Mouse (Mus musculus) embryonic stem cell, embryonic (primary cell): Measurements from ENCODE around the gene Tax1bp3.

Source experiments
- CTCF ChIA-PET, 4 experiments: fragments of 300-600 bp in 2 of 4; fragments of 350-600 bp in 2 of 4; sonication (Branson Sonifier 250); formaldehyde crosslinking; loops; one replicate each; lab custom pipeline; 2022; ENCODE audit warnings: inconsistent platforms in 2 of 4; lab: Charles Lee
- POLR2A ChIA-PET, 4 experiments: fragments of 300-600 bp in 2 of 4; fragments of 350-600 bp in 2 of 4; sonication (Branson Sonifier 250); formaldehyde crosslinking; loops; one replicate each; lab custom pipeline; 2022; ENCODE audit warnings: antibody characterized with exemption in 4 of 4, inconsistent platforms in 1 of 4; lab: Charles Lee

Tax1bp3 gene

GRCm38 (mm10) chr11:73160811-73161200 lies 16.1 kb upstream of the Tax1bp3 start:
- ChIA-PET CTCF (interaction anchor here (0.6 to 2.2 kb wide), 13 partner anchors 8 to 1367 kb away, joined by 3 to 16 read pairs (median 4); partner anchors contain the start of genes Haspin (in 2 of the 4), Ctns (in 1 of the 4) and Shpk (in 1 of the 4)), POLR2A (interaction anchor here (0.6 to 2.4 kb wide), 35 partner anchors 8 to 248 kb away, joined by 3 to 25 read pairs (median 5); partner anchors contain the start of genes Haspin (in 3 of the 4), Ctns (in 2 of the 4), Emc6 (in 2 of the 4) and Shpk (in 2 of the 4))

DNA sequence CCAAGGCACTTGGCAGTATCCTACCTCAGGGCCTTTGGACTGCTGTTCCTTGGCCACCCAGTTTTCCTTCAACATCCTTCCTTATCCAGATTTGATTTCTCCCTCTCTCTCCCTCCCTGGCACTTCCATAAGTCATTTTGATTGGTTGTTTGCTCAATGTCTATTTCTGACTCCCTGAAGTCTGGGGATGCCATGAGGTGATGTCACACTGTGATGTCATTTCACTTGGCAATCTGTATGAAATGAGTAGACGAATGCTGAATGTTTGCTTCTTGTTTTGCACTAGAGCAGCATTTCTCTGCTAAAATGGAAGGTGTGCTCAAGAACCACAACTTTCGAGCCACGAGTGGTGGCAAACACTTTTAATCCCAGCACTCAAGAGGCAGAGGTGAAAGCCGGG lies 15.3 kb upstream of the Tax1bp3 start:
- CTCF ChIA-PET, result interaction anchor here in 3 of 4 experiments (1.5 to 2.2 kb wide), 5 partner anchors 7 to 24 kb away, joined by 6 to 16 read pairs (median 7); partner anchors contain the start of gene Haspin (in 2 of the 3)
- POLR2A ChIA-PET, result interaction anchor here (0.9 to 2.4 kb wide), 11 partner anchors 7 to 37 kb away, joined by 3 to 25 read pairs (median 8); partner anchors contain the start of genes Ctns (in 2 of the 4), Shpk (in 2 of the 4), Emc6 (in 1 of the 4) and Haspin (in 1 of the 4)

GRCm38 (mm10) chr11:73162284-73162683 lies 14.6 kb upstream of the Tax1bp3 start:
- POLR2A ChIA-PET, result no interaction called here
- CTCF ChIA-PET, result interaction anchor here in 2 of 4 experiments (0.6 to 0.8 kb wide), 3 partner anchors 12 to 40 kb away, joined by 3 to 5 read pairs (median 3); partner anchors contain the start of gene Shpk (in 1 of the 2)

GRCm38 (mm10) chr11:73168071-73168470 lies 8.8 kb upstream of the Tax1bp3 start:
- POLR2A ChIA-PET, result interaction anchor here in 3 of 4 experiments (0.5 to 4.1 kb wide), 19 partner anchors 7 to 623 kb away, joined by 3 to 42 read pairs (median 13); partner anchors contain the start of genes Ctns (in 3 of the 3), Haspin (in 3 of the 3), Shpk (in 3 of the 3) and P2rx5 (in 2 of the 3)
- CTCF ChIA-PET, result interaction anchor here (1.1 to 2.7 kb wide), 11 partner anchors 8 to 124 kb away, joined by 3 to 33 read pairs (median 10); partner anchors contain the start of genes Haspin (in 3 of the 4), P2rx5 (in 2 of the 4), Ctns (in 1 of the 4) and Shpk (in 1 of the 4)

- POLR2A ChIA-PET, result interaction anchor here in 3 of 4 experiments (0.5 to 4.1 kb wide), 20 partner anchors 8 to 623 kb away, joined by 3 to 42 read pairs (median 12); partner anchors contain the start of genes Ctns (in 3 of the 3), P2rx5 (in 3 of the 3), Shpk (in 3 of the 3) and Haspin (in 2 of the 3)
- CTCF ChIA-PET, result interaction anchor here (1.0 to 2.7 kb wide), 21 partner anchors 8 to 1361 kb away, joined by 3 to 33 read pairs (median 4); partner anchors contain the start of genes Haspin (in 4 of the 4), P2rx5 (in 3 of the 4), Ctns (in 1 of the 4) and Shpk (in 1 of the 4)
These were observed 8.3 kb upstream of the Tax1bp3 start for GRCm38 (mm10) chr11:73168576-73168975.

- ChIA-PET CTCF (interaction anchor here (0.7 to 2.7 kb wide), 22 partner anchors 8 to 1360 kb away, joined by 3 to 33 read pairs (median 4); partner anchors contain the start of genes Haspin (in 4 of the 4), P2rx5 (in 3 of the 4), Ctns (in 1 of the 4) and Shpk (in 1 of the 4)), POLR2A (interaction anchor here in 3 of 4 experiments (0.5 to 4.1 kb wide), 19 partner anchors 7 to 218 kb away, joined by 3 to 42 read pairs (median 12); partner anchors contain the start of genes Haspin (in 3 of the 3), P2rx5 (in 3 of the 3), Ctns (in 2 of the 3) and Shpk (in 2 of the 3))
These were observed 7.7 kb upstream of the Tax1bp3 start for GRCm38 (mm10) chr11:73169231-73169630.

DNA sequence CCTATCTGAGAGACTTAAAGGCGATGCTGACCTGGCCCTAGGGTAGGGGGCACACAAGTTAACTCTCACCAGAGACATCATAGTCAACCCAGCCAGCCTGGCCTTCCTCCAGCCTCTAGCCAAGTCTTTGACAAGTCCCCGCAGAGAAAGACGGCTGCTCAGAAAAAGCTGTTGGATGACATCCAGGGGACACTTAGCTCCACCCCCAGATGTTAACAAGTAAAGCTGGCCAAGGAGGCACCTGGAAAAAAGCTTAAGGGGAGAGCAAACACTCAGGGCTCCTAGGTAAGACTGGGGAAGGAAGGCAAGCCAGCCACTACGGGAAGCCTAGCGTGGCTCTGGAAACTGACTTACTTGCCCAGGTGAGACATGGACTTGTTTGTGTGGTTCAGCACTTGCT lies 4.7 kb upstream of the Tax1bp3 start:
- ChIA-PET CTCF (interaction anchor here in 1 of 4 experiments (0.6 kb wide), 1 partner anchor 579 kb away, joined by 4 read pairs; no protein-coding TSS in a partner anchor), POLR2A (interaction anchor here in 3 of 4 experiments (0.9 to 3.1 kb wide), 12 partner anchors 12 to 97 kb away, joined by 3 to 16 read pairs (median 5); partner anchors contain the start of genes Ctns (in 3 of the 3), Shpk (in 3 of the 3) and P2rx5 (in 1 of the 3))

GRCm38 (mm10) chr11:73175612-73176011 lies 1.3 kb upstream of the Tax1bp3 start:
- POLR2A ChIA-PET, result interaction anchor here in 3 of 4 experiments (0.8 to 3.8 kb wide), 11 partner anchors 10 to 127 kb away, joined by 3 to 23 read pairs (median 4); partner anchors contain the start of genes Ctns (in 3 of the 3), Shpk (in 3 of the 3), Haspin (in 1 of the 3) and P2rx5 (in 1 of the 3)
- CTCF ChIA-PET, result no interaction called here

DNA sequence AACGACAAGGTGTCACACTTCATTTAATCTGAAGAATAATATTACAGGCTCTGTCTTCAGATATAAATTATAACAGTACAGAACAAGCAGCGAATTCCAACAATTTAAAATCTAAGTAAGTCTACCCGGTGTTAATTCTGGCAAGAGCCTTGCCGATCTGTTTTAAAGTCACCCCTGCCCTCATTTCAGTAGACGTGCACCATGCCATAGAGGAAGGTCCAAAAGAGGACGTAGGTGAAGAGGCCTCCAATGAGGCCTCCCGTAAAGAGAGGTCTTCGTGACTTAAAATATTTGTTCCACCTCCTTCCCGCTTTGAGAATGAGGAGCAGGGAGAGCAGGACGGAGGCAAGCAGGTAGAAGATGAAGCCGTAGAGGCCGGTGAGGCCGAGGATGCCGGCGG lies 697 bp upstream of the Tax1bp3 start:
- POLR2A ChIA-PET, result interaction anchor here (0.6 to 3.8 kb wide), 18 partner anchors 8 to 179 kb away, joined by 3 to 23 read pairs (median 4); partner anchors contain the start of genes Ctns (in 3 of the 4), Haspin (in 3 of the 4), Shpk (in 3 of the 4) and P2rx5 (in 2 of the 4)
- CTCF ChIA-PET, result interaction anchor here in 1 of 4 experiments (1.0 kb wide), 1 partner anchor 38 kb away, joined by 3 read pairs; the partner anchor contains the start of gene Haspin

GRCm38 (mm10) chr11:73177509-73177875 lies 609 bp downstream of the Tax1bp3 start:
- POLR2A ChIA-PET, result interaction anchor here in 3 of 4 experiments (0.8 to 4.0 kb wide), 24 partner anchors 8 to 141 kb away, joined by 3 to 38 read pairs (median 4); partner anchors contain the start of genes Ctns (in 2 of the 3), P2rx5 (in 2 of the 3), Shpk (in 2 of the 3) and Haspin (in 1 of the 3)

GRCm38 (mm10) chr11:73177895-73178294 lies 1.0 kb downstream of the Tax1bp3 start:
- CTCF ChIA-PET, result interaction anchor here in 3 of 4 experiments (0.5 to 1.0 kb wide), 5 partner anchors 10 to 1194 kb away, joined by 3 to 7 read pairs (median 3); partner anchors contain the start of genes Ctns (in 2 of the 3), Shpk (in 2 of the 3) and Haspin (in 1 of the 3)
- POLR2A ChIA-PET, result interaction anchor here in 3 of 4 experiments (0.6 to 4.0 kb wide), 26 partner anchors 9 to 141 kb away, joined by 3 to 38 read pairs (median 4); partner anchors contain the start of genes Ctns (in 3 of the 3), Shpk (in 3 of the 3), P2rx5 (in 2 of the 3) and Haspin (in 1 of the 3)

More at GRCm38 (mm10) chr11:73177509-73177875, 609 bp downstream of the Tax1bp3 start:
- CTCF ChIA-PET, result interaction anchor here in 2 of 4 experiments (1.0 kb wide), 2 partner anchors 22 to 39 kb away, joined by 4 to 7 read pairs; partner anchors contain the start of genes Ctns (in 1 of the 2), Haspin (in 1 of the 2) and Shpk (in 1 of the 2)

DNA sequence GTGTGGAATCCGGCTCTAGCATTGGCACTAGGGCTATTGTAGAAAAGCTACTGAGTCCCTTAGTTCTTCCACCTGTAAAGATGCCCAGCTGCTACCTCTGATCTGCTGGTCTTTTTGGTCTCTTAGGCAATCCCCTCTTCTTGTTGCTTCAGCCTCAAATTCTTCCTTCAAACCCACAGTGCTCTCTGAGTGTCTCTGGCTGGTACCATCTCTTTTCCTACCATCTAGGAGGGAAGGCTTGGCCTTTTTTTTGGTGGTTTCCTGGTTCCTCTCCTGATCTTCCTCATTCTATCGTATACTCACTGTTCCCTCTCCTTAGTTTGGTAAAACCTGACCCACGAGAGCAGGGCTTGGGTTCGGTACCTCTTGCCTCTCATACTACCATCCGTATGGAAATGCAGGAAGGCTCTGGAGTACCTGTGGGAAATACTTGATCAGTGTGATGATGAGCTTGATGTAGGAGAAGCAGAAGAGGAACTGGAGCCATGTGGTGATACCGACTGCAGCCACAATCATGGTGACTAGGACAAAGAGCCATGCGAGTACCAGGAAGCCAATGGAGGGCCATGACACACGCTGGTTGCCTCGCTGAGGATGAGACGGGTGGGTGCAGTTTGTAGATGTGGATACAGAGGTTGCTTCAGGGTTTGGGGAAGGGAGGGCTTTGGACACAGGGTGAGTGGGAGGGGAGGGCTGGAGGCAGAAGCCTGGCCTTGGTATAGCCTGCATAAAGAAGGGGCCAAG lies 9.2 kb downstream of the Tax1bp3 start:
- ChIA-PET CTCF (interaction anchor here in 2 of 4 experiments (0.5 to 1.0 kb wide), 2 partner anchors 9 to 13 kb away, joined by 3 to 6 read pairs; partner anchors contain the start of genes Ctns (in 1 of the 2) and Shpk (in 1 of the 2)), POLR2A (interaction anchor here in 3 of 4 experiments (1.1 to 7.0 kb wide), 5 partner anchors 8 to 13 kb away, joined by 3 to 43 read pairs (median 4); partner anchors contain the start of genes Ctns (in 3 of the 3) and Shpk (in 3 of the 3))

GRCm38 (mm10) chr11:73187231-73187630 lies 10.3 kb downstream of the Tax1bp3 start:
- ChIA-PET CTCF (no interaction called here), POLR2A (interaction anchor here in 2 of 4 experiments (0.6 to 7.0 kb wide), 4 partner anchors 12 to 117 kb away, joined by 4 to 43 read pairs (median 5); partner anchors contain the start of genes Ctns (in 1 of the 2) and Shpk (in 1 of the 2))

DNA sequence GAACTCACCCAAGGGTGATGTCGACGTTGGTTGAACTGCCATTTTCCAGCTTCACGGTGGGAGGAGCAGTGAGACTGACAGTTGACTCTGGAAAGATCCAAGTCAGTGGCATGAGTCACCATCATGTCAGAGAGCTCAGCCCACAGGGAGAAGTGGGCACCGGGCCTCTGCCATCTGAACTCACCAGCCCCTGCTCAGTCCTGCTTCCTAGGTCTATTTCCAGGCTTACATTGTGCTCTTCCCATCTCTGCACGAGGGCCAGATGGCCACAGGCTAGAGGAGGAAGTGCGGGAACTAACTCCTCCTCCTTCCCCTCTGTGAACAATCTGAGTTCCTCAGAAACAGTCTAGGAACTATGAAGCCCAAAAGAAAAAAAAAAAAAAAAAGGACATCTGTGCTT lies 16.2 kb downstream of the Tax1bp3 start:
- POLR2A ChIA-PET, result interaction anchor here in 2 of 4 experiments (0.7 to 4.6 kb wide), 3 partner anchors 14 to 65 kb away, joined by 3 to 25 read pairs (median 4); partner anchors contain the start of gene P2rx5 (in 1 of the 2)
- CTCF ChIA-PET, result interaction anchor here in 1 of 4 experiments (0.7 kb wide), 1 partner anchor 241 kb away, joined by 5 read pairs; no protein-coding TSS in a partner anchor

DNA sequence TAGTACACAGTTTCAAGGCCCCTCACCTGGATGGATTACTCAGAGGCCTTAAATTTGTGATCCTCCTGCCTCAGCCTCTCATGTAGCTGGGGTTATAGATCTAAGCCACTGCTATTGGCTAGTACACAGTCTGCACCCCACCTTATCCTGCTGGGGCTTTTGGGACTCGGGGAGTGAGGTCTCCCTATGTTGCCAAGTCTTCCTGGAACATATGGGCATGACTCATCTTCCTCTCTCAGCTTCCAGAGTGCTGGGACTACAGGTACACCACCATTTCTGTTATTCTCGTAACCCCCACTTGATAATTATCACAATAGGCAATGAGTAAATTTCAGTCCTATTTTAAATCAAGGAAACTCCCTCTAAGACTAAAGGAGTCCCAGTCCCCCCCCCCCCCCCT lies 17.6 kb downstream of the Tax1bp3 start:
- CTCF ChIA-PET, result interaction anchor here in 1 of 4 experiments (0.6 to 0.9 kb wide), 2 partner anchors 8 to 56 kb away, joined by 3 to 6 read pairs; partner anchors contain the start of gene Haspin
- POLR2A ChIA-PET, result interaction anchor here in 3 of 4 experiments (0.6 to 1.0 kb wide), 3 partner anchors 9 to 58 kb away, joined by 3 to 5 read pairs (median 3); no protein-coding TSS in a partner anchor

GRCm38 (mm10) chr11:73198190-73198589 lies 21.3 kb downstream of the Tax1bp3 start:
- ChIA-PET CTCF (interaction anchor here (0.5 to 1.6 kb wide), 6 partner anchors 9 to 1394 kb away, joined by 3 to 14 read pairs (median 4); partner anchors contain the start of gene Haspin (in 2 of the 4)), POLR2A (interaction anchor here in 3 of 4 experiments (0.7 to 4.2 kb wide), 40 partner anchors 9 to 1174 kb away, joined by 3 to 43 read pairs (median 8); partner anchors contain the start of genes Haspin (in 3 of the 3), Cyb5d2 (in 2 of the 3), Zzef1 (in 2 of the 3) and Camkk1 (in 1 of the 3))
